ENCODE assay signal across 15 mouse cellular contexts in genomic region chr10:115178019-115178418, GRCm38 (mm10). TPM values are rescaled to one million over a fixed set of nuclear protein-coding genes. Genes with fewer than 3 reads are reported as not detected.
DNase-seq lines count a peak whose midpoint lies in the region; ATAC-seq and TF ChIP-seq lines count a peak whose summit lies in the region.
"Not testable (repeated sequence)": the region's sequence is repeated elsewhere in the genome, so short reads cannot be mapped to it uniquely, and the experiment has no call there.
"Had no signal": no experiment of that assay in that cellular context is flagged by ENCODE, and none has a peak within 500 bp of the region (broad histone marks: within the 10 kb centered on the region; RNA-seq: fewer than 3 reads in every experiment).

No protein-coding gene starts in this region.

- not testable (repeated sequence) for H3K27me3 ChIP-seq in E14TG2a.4 (ENCODE audit: insufficient read depth, low read length); lung, postnatal 0 days (replicated peaks; ENCODE audit: insufficient read depth, low read length)

- not testable (repeated sequence) for TF ChIP-seq EP300 in lung, postnatal 0 days (IDR thresholded peaks at IDR 0.05)

- H3K4me3 ChIP-seq in E14TG2a.4 (replicated peaks; ENCODE audit: low read length); layer of hippocampus, adult 2 months; lung, postnatal 0 days (ENCODE audit: low read depth, low read length): not testable (repeated sequence)

- TF ChIP-seq CTCF in E14TG2a.4 (conservative IDR thresholded peaks at IDR 0.05; ENCODE audit: low read length): 0 out of 2 replicates have a peak, but pooled peaks have one; percentile 19
- peak; percentile 51 for TF ChIP-seq CTCF in layer of hippocampus, adult 2 months (conservative IDR thresholded peaks at IDR 0.05)
- TF ChIP-seq CTCF in lung, postnatal 0 days (IDR thresholded peaks at IDR 0.05): 0 out of 2 replicates have a peak, but pooled peaks have one; percentile 20

- WGBS in lung, postnatal 0 days: 66% methylated on average over 6 of the region's 6 CpGs

- H3K4me2 ChIP-seq in lung, postnatal 0 days (replicated peaks; ENCODE audit: low read depth, low read length): not testable (repeated sequence)

- H3K9ac ChIP-seq in lung, postnatal 0 days (replicated peaks; ENCODE audit: low read depth): not testable (repeated sequence)

- DNase-seq in 416B (ENCODE audit: low read depth) (peak; percentile 62), MEL-GATA-1-ER (ENCODE audit: extremely low read depth, low read depth) (peak; percentile 26), ZHBTc4 (ENCODE audit: low read depth, low spot score) (peak; percentile 26)
- peak; percentile 7 for DNase-seq in induced T-regulatory cell, adult 2 months (ENCODE audit: low read depth)
- not testable (repeated sequence) for DNase-seq in layer of hippocampus, adult 2 months (ENCODE audit: low spot score in 2 of 2); lung, postnatal 0 days (ENCODE audit: low spot score)

- ATAC-seq in lung, postnatal 0 days: not testable (repeated sequence)

- peaks cover 15% of the 10 kb centered on the region for H3K4me1 ChIP-seq in E14TG2a.4 (replicated peaks; ENCODE audit: low read depth, low read length)
- H3K4me1 ChIP-seq in lung, postnatal 0 days (ENCODE audit: insufficient read depth, low read depth, low read length): not testable (repeated sequence)

- H3K27ac ChIP-seq in layer of hippocampus, adult 2 months; lung, postnatal 0 days (ENCODE audit: low read length): not testable (repeated sequence)

- H3K36me3 ChIP-seq in E14TG2a.4 (ENCODE audit: insufficient read depth, low read length); lung, postnatal 0 days (ENCODE audit: insufficient read depth, low read length): not testable (repeated sequence)

- H3K9me3 ChIP-seq in E14TG2a.4 (ENCODE audit: low read length); lung, postnatal 0 days (ENCODE audit: low read length): not testable (repeated sequence)

RNA-seq across cellular contexts. Expression of gene Tph2, which starts 6.8 kb away (rescaled TPM):
- under 1 TPM; 0.36 to 0.56 TPM for total RNA-seq in layer of hippocampus, adult 2 months (2021)
- polyA plus RNA-seq in lung, postnatal 0 days (2015; fragmentation: Nextera tagmentation; extraction: Ambion mirVana): 0.05 and 0.08 TPM in 2 replicates
- total RNA-seq: adrenal gland, postnatal 10 days; gastrocnemius, postnatal 36 days; heart, adult 18-20 months; heart, postnatal 14 days; hematopoietic stem cell, adult 5-6 weeks had no signal
- polyA plus RNA-seq: heart, embryonic 11.5 days; heart, embryonic 15.5 days; intestine, embryonic 15.5 days had no signal
